Mouse (Mus musculus) stomach, embryonic 16.5 days (tissue): ENCODE measurements at regions not wholly inside any gene's neighbourhood (a gene's known extent, or its start where the extent isn't known, plus 50 kb on each side); places are given as distances from the start of the nearest gene placed in this dataset.

Source experiments
- ATAC-seq: fragments of 200-750 bp; cut with Nextera tagmentation; 2 replicates; pipeline ENCODE4 v1.8.0; 2017; ENCODE audit warnings: moderate number of reproducible peaks, moderate TSS enrichment; ENCODE audit not compliant: insufficient read depth, low FRiP score
- H3K27ac ChIP-seq: fragments of 300-500 bp; sonication (generic); 2 replicates; pipeline ENCODE4 v1.5.1; 2014; ENCODE audit warnings: low read length
- H3K27me3 ChIP-seq: fragments of 300-500 bp; sonication (generic); 2 replicates; pipeline ENCODE4 v1.6.1; 2014; ENCODE audit warnings: low read length, control low read depth, mixed read lengths; ENCODE audit not compliant: control insufficient read depth, insufficient read depth
- H3K36me3 ChIP-seq: fragments of 300-500 bp; sonication (generic); 2 replicates; pipeline ENCODE4 v1.6.1; 2014; ENCODE audit warnings: low read length; ENCODE audit not compliant: control insufficient read depth, insufficient read depth
- H3K4me1 ChIP-seq: fragments of 300-500 bp; sonication (generic); 2 replicates; pipeline ENCODE4 v1.6.1; 2014; ENCODE audit warnings: low read length, control low read depth, mixed read lengths; ENCODE audit not compliant: control insufficient read depth, insufficient read depth
- H3K4me2 ChIP-seq: fragments of 300-500 bp; sonication (generic); 2 replicates; pipeline ENCODE4 v1.6.1; 2014; ENCODE audit warnings: low read depth, low read length, mixed read lengths
- H3K4me3 ChIP-seq: fragments of 300-500 bp; sonication (generic); replicated peaks from 2 replicates; pipeline ENCODE4 v1.5.1; 2014; ENCODE audit warnings: mild to moderate bottlenecking, low read length
- H3K9ac ChIP-seq: fragments of 300-500 bp; sonication (generic); 2 replicates; pipeline ENCODE4 v1.6.1; 2014; ENCODE audit warnings: low read length
- H3K9me3 ChIP-seq: fragments of 300-500 bp; sonication (generic); replicated peaks from 2 replicates; pipeline ENCODE4 v1.6.1; 2016; ENCODE audit warnings: low read length, control low read depth; ENCODE audit not compliant: control insufficient read depth
- WGBS: fragments of 180-500 bp; shearing (Covaris S2); extraction: QIAGEN DNeasy Blood & Tissue Kit; methylation state at CpG from one replicate; pipeline ENCODE4 v1.1.7; 2014; 5-methylcytosine and 5-hydroxymethylcytosine counted together

- Histone ChIP-seq H3K4me2 (no peak overlapping the region), H3K4me1 (0 out of 2 replicates have a peak, but pooled peaks cover 6% of the 10 kb centered on the region), H3K27ac (peak overlapping the region; percentile 77), H3K9me3 (no peaks in the 10 kb centered on the region), H3K36me3 (no peaks in the 10 kb centered on the region), H3K27me3 (no peaks in the 10 kb centered on the region), H3K4me3 (no peak overlapping the region), H3K9ac (no peak overlapping the region)
- peak; percentile 80; the same call in 1 of the 2 replicates for ATAC-seq
- 16% methylated on average over 7 of the region's 7 CpGs for WGBS
Measured at GRCm38 (mm10) chr10:96188168-96188567, 51.8 kb downstream of the Gm5426 start.

GRCm38 (mm10) chr10:96190168-96190987 lies 54.0 kb downstream of the Gm5426 start:
- Histone ChIP-seq H3K4me2 (no peak overlapping the region), H3K4me3 (no peak overlapping the region), H3K27ac (peak overlapping the region; percentile 18; the same call in 1 of the 2 replicates), H3K27me3 (no peaks in the 10 kb centered on the region), H3K4me1 (0 out of 2 replicates have a peak, but pooled peaks cover 6% of the 10 kb centered on the region), H3K9me3 (no peaks in the 10 kb centered on the region), H3K9ac (no peak overlapping the region), H3K36me3 (no peaks in the 10 kb centered on the region)
- no peak for ATAC-seq
- 57% methylated on average over 10 of the region's 10 CpGs for WGBS

- Histone ChIP-seq H3K4me3 (no peak overlapping the region), H3K27me3 (no peaks in the 10 kb centered on the region), H3K9ac (peak overlapping the region; percentile 37), H3K27ac (no peak overlapping the region), H3K4me1 (no peaks in the 10 kb centered on the region), H3K9me3 (no peaks in the 10 kb centered on the region), H3K36me3 (no peaks in the 10 kb centered on the region), H3K4me2 (peak overlapping the region; percentile 26; the same call in 1 of the 2 replicates)
- ATAC-seq, result no peak
- 55% methylated on average over 27 of the region's 27 CpGs for WGBS
Measured at GRCm38 (mm10) chr10:96200932-96201641, 64.7 kb downstream of the Gm5426 start.

- 65% methylated on average over 6 of the region's 6 CpGs for WGBS
Measured at GRCm38 (mm10) chr10:96201891-96202290, 65.5 kb downstream of the Gm5426 start.

GRCm38 (mm10) chr10:96202871-96203270 lies 66.5 kb downstream of the Gm5426 start:
- H3K27me3 ChIP-seq, result no peaks in the 10 kb centered on the region
- no peak overlapping the region for H3K9ac ChIP-seq
- H3K9me3 ChIP-seq, result no peaks in the 10 kb centered on the region
- H3K4me1 ChIP-seq, result no peaks in the 10 kb centered on the region
- ATAC-seq, result no peak
- H3K4me3 ChIP-seq, result no peak overlapping the region
- H3K36me3 ChIP-seq, result no peaks in the 10 kb centered on the region
- H3K27ac ChIP-seq, result no peak overlapping the region
- H3K4me2 ChIP-seq, result no peak overlapping the region

More at GRCm38 (mm10) chr10:96201891-96202290, 65.5 kb downstream of the Gm5426 start:
- Histone ChIP-seq H3K4me3 (no peak overlapping the region), H3K9ac (no peak overlapping the region), H3K4me2 (no peak overlapping the region), H3K36me3 (no peaks in the 10 kb centered on the region), H3K27ac (no peak overlapping the region), H3K27me3 (no peaks in the 10 kb centered on the region), H3K9me3 (no peaks in the 10 kb centered on the region), H3K4me1 (no peaks in the 10 kb centered on the region)
- ATAC-seq, result no peak

- H3K4me1 ChIP-seq, result no peaks in the 10 kb centered on the region
- no peak for ATAC-seq
- no peak overlapping the region for H3K9ac ChIP-seq
- no peaks in the 10 kb centered on the region for H3K27me3 ChIP-seq
- no peaks in the 10 kb centered on the region for H3K36me3 ChIP-seq
- 82% methylated on average over 5 of the region's 5 CpGs for WGBS
- H3K27ac ChIP-seq, result no peak overlapping the region
- no peak overlapping the region for H3K4me2 ChIP-seq
- no peak overlapping the region for H3K4me3 ChIP-seq
- no peaks in the 10 kb centered on the region for H3K9me3 ChIP-seq
Measured at GRCm38 (mm10) chr10:96204198-96204597, 67.8 kb downstream of the Gm5426 start.

GRCm38 (mm10) chr10:96209171-96209570 lies 72.8 kb downstream of the Gm5426 start:
- Histone ChIP-seq H3K36me3 (no peaks in the 10 kb centered on the region), H3K4me2 (no peak overlapping the region), H3K9me3 (no peaks in the 10 kb centered on the region), H3K27ac (no peak overlapping the region), H3K4me1 (no peaks in the 10 kb centered on the region), H3K9ac (no peak overlapping the region), H3K4me3 (no peak overlapping the region), H3K27me3 (no peaks in the 10 kb centered on the region)
- no peak for ATAC-seq
- 79% methylated on average over 5 of the region's 5 CpGs for WGBS

GRCm38 (mm10) chr10:96211189-96211588 lies 74.8 kb downstream of the Gm5426 start:
- Histone ChIP-seq H3K4me2 (no peak overlapping the region), H3K36me3 (no peaks in the 10 kb centered on the region), H3K4me1 (no peaks in the 10 kb centered on the region), H3K27ac (no peak overlapping the region), H3K9me3 (no peaks in the 10 kb centered on the region), H3K4me3 (no peak overlapping the region), H3K9ac (no peak overlapping the region), H3K27me3 (no peaks in the 10 kb centered on the region)
- ATAC-seq, result no peak
- WGBS, result 76% methylated on average over 7 of the region's 7 CpGs

- H3K4me3 ChIP-seq, result no peak overlapping the region
- H3K9me3 ChIP-seq, result no peaks in the 10 kb centered on the region
- H3K4me2 ChIP-seq, result no peak overlapping the region
- no peaks in the 10 kb centered on the region for H3K27me3 ChIP-seq
- H3K27ac ChIP-seq, result no peak overlapping the region
- H3K9ac ChIP-seq, result no peak overlapping the region
- WGBS, result 2% methylated on average over 10 of the region's 10 CpGs
- no peaks in the 10 kb centered on the region for H3K36me3 ChIP-seq
- no peaks in the 10 kb centered on the region for H3K4me1 ChIP-seq
- ATAC-seq, result peak; percentile 89; the same call in 1 of the 2 replicates
Measured at GRCm38 (mm10) chr10:96213876-96214275, 77.5 kb downstream of the Gm5426 start.
